Mouse (Mus musculus) adrenal gland, adult 2 months (tissue): ENCODE measurements around the gene H2al1b. TPM values are rescaled to one million over a fixed set of nuclear protein-coding genes. Genes with fewer than 3 reads are reported as not detected.
"Not testable (repeated sequence)": the region's sequence is repeated elsewhere in the genome, so short reads cannot be mapped to it uniquely, and the experiment has no call there.

Experiments used
- DNase-seq: peaks from one replicate; pipeline ENCODE4 v3.0.0; 2021
- long read RNA-seq: library from polyadenylated mRNA; stranded (forward); transcript quantifications from one replicate; pipeline ENCODE4 v2.0.0, GENCODE M21; 2021
- polyA plus RNA-seq: library from polyadenylated mRNA; depleted of rRNA; stranded (reverse); fragments of >200 nt; gene quantifications from 2 replicates; pipeline ENCODE4 v1.2.3, GENCODE M21; 2012; rRNA removed
- total RNA-seq, 2 experiments: library from RNA; stranded (reverse); gene quantifications; 2 replicates each; pipeline ENCODE4 v1.2.3; 2021

Gene H2al1b
- total RNA-seq (not detected), polyA plus RNA-seq (not detected in 2 replicates)
- long read RNA-seq, result 0 reads

GRCm38 (mm10) chrX:11302132-11302531, at the start of gene H2al1b:
Gene H2al1b (plus strand): TSS chrX:11302432.
- DNase-seq, result not testable (repeated sequence)

DNA sequence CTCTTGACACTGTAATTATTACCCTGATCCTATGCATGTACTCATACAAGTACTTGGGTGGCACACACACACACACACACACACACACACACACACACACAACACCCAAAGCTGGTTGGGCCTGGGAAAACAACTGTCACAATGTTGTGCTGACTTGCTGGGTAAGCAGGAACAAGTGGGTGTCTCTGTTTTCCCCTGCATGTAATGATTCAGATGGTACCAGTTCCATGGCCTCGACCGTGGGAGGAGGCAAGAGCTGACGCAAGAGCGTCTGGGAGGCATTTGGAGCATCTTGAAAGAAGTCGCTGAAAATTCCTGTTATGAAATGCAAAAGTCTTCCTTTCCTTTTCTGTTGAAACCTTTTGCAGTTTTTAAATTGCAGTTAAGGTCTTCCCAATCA, 48.2 kb upstream of the H2al1b start:
- DNase-seq, result no peak

DNA sequence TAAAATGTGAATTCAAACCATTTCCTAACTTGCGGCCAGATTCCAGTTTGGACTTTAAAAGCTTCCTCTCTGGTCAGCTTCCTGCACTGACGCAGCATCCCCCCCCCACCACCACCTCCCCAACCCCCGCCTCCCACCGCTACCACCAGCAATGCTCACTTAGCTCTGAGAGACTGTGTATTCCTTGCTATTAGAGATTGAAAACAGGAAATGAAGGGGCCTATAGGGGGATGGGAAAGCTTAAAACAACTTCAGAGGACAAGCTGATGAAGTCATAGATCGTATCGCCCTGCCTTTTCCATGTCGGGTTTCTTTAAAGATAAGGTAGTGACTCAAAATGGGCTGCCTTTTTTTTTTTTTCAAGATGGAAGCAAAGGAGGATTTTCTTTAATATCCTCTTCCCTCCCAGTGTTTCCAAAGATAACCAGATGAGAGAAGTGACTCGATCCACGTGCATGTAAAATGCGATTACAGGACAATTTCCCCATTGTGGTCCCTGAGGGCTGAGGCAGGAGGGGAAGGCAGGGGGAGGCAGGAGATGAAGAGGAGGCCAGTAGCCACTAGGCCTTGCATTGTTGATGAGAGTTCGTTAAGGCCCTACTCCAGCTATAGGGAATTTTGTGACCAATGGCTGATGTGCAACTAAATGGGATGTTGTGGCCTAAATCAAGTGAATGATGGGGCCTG, 47.6 kb upstream of the H2al1b start:
- DNase-seq, result no peak

DNA sequence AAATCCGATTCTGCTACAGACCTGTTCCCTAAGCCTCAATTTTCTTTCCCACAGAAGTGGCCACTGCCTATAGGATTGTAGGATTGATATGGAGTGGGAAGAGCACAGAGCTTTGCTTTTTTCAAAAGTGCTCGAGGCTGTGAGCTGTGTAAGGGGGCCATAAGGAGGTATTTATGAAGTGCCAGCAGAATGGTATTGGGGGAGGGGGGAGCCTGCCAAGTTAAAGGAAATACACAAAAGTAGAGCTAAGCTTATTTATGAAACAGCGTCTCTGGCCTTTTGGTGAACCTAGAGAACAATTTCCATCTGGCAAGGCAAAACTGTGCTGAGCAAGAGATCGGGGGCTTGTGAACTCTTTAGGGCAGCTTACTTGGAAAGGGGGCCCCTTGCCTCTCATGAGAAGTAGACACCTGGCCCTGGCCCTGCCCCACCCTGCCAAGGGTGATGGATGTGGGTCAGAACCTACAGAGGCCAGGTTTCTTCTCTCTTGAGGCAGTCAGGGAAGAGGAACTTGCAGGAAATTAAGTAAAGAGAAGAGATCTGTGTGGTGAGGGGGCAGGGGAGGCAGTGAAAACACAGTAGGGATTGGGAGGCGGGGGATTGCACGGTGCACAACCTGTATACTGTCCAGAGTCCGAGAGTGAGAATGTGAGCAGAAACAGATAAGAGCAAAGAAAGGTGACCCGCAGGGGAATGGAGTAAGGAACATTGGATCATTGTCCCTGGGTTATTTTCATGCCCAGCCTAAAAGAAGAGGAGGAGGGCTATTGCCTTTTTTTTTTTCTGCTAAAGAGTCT, 46.5 kb upstream of the H2al1b start:
- DNase-seq, result no peak

- no peak for DNase-seq
Observed at GRCm38 (mm10) chrX:11264918-11265317, 37.3 kb upstream of the H2al1b start.

DNA sequence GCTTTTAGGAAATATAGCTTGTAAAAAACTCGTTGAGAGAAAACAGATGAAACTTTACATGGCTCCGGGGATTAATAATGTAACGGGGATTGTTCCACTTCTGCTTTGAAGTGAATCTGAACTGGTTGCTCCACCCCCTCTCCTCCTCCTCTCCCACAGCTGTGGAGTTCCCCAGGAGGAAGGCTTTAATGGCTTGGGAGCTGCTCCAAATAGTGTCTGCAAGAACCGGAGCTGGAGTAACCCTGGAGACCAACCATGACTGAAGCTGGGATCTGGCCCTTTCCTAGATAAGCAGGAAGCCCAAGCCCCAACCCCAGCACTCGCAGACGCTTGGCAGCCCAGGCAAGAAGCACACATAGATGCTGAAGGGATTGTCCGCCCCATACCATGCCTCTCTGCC, 34.4 kb upstream of the H2al1b start:
- peak; percentile 6 for DNase-seq

- peak; percentile 10 for DNase-seq
Observed at GRCm38 (mm10) chrX:11269074-11269473, 33.2 kb upstream of the H2al1b start.

DNA sequence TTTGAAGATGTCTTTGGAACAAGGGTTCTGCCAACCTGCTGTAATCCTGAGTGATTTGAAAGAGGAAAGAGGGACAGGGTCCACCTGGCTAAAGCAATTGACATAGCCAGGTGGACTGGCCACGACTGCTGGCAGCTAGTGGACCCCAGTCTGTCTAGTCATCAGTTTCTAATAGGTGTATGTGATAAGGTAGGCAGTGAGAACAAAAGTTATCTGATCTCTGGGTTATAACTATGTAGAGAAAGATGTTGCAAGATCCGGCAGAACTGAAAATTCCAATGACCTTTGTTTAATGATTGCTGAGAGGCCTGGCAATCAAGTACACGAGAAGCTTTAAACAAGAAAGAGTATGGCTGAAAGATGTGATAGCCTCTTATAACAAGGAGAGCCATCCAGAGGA, 29.0 kb upstream of the H2al1b start:
- no peak for DNase-seq

DNA sequence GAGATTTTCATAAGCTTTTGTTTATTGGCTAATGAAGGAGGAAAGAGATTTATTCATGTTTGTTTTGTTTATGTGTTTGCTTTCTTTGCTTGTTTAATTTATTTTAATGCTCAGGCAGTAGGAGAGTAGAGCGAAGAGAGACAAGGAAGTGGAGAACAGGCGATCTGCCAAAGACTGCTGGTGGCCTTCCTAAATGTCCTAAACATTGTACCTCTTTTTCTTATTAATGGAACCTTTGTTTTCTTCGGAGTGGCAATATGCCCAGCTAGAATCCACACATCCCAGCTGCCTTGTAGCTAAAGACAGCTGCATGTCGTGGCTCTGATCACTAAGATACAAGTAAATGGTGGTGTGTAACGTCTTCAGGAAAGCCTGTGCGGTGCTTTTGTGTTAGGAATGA, 25.1 kb upstream of the H2al1b start:
- no peak for DNase-seq

DNA sequence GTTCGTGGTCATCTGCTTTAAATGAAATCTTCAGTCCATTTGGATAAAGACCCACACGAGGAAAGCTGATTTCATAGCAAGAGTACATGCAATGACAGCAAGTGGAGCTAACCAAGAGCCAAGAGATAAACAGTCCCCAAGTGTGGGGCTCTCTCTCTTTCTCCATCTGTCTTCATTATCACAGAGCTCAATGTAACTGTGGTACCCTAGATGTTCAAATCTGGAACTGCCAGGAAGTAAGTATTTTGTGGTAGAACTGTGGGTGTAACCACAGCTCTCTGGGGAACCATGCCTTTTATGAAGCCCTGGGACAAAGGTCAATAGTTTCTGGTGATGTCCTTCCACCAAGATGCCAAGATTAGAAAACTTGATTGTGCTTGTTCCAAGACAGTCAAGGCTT, 21.5 kb upstream of the H2al1b start:
- no peak for DNase-seq

DNA sequence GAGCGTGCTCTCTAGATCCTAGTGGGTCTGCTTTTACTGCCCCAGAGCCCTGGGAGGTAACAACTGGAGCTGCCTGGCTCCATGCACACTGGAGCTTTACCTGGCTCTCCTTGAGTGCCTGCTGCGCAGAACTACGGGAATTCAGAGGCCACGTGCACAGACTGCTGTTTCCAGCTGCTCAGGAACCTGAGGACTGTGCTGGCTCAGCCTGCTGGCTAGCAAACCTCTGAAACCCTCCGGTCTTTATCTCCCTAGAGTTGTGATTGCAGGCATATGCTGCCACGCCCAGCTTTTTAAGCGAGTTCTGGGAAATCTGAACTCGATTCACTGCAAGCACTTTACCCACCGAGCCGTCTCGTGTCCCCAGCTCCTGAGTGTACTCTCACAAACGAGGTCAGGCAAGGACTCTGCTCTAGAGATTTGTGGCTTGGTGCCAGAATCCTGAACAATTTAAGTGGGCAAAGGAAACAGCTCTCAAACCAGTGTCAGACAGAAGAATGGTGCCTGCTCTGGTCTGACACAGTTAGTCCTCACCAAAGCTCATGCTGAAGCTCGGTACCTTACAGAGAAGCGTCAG, 13.8 kb upstream of the H2al1b start:
- peak; percentile 9 for DNase-seq

DNA sequence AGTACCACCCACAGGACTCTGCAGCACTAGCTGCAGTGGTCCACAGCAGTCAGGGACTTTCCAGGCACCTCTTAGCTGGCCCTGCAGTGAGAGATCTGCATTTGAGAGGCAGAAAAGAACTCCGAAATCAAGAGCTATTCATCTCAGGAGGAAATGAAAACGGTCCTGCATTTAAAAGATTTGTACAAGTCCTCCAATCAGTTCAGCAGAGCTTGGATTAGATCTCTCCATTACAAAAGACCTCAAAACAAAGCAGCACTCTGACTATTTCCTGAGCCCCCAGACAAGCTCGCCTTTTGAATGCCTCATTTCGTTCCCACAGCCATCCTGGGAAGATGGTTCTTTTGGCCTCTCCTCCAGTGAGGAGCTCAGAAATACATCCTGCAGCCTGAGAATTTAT, 13.0 kb upstream of the H2al1b start:
- no peak for DNase-seq

DNA sequence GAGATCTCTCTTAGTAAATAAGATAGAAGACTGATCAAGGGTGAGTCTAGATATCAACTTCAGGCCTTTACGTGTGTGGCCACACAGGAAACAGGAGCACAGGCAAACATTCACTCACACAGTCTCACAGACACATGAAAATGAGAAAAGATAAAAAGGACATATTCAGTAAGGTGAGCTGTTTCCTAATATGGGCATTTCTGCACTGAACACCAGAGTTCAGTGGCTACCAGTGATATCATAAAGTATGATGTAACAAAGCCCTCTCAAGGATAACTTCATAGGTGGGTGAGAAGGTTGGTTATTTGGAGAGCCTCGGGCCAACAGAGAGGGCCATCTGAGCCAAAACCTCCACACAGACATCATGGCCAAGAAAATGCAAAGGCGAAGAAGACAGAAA, 3.3 kb upstream of the H2al1b start, which contains the start of gene H2al1a:
H2al1a (plus strand) TSS at position 301 of the 400 bp plus-strand sequence.
- DNase-seq, result not testable (repeated sequence)

DNA sequence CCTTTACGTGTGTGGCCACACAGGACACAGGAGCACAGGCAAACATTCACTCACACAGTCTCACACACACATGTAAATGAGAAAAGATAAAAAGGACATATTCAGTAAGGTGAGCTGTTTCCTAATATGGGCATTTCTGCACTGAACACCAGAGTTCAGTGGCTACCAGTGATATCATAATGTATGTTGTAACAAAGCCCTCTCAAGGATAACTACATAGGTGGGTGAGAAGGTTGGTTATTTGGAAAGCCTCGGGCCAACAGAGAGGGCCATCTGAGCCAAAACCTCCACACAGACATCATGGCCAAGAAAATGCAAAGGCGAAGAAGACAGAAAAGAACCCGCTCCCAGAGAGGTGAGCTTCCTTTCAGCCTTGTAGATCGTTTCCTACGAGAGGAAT, 3.1 kb downstream of the H2al1b start, which contains the start of gene H2al1c:
H2al1c (plus strand) TSS at position 301 of the 400 bp plus-strand sequence.
- DNase-seq, result not testable (repeated sequence)

GRCm38 (mm10) chrX:11308524-11308923, 6.3 kb downstream of the H2al1b start, which contains the start of gene H2al1d:
Gene H2al1d (plus strand): TSS chrX:11308824.
- DNase-seq, result not testable (repeated sequence)

- DNase-seq, result not testable (repeated sequence)
Observed at GRCm38 (mm10) chrX:11311634-11312033, 9.4 kb downstream of the H2al1b start, which contains the start of gene H2al1e. Gene H2al1e (plus strand): TSS chrX:11311934.

GRCm38 (mm10) chrX:11314858-11315257, 12.6 kb downstream of the H2al1b start, which contains the start of gene H2al1f:
Gene H2al1f (plus strand): TSS chrX:11315158.
- DNase-seq, result not testable (repeated sequence)

DNA sequence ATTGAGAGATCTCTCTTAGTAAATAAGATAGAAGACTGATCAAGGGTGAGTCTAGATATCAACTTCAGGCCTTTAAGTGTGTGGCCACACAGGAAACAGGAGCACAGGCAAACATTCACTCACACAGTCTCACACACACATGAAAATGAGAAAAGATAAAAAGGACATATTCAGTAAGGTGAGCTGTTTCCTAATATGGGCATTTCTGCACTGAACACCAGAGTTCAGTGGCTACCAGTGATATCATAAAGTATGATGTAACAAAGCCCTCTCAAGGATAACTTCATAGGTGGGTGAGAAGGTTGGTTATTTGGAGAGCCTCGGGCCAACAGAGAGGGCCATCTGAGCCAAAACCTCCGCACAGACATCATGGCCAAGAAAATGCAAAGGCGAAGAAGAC, 15.7 kb downstream of the H2al1b start, which contains the start of gene H2al1g:
H2al1g (plus strand) TSS at position 301 of the 400 bp plus-strand sequence.
- DNase-seq, result not testable (repeated sequence)

- DNase-seq, result not testable (repeated sequence)
Observed at GRCm38 (mm10) chrX:11321192-11321591, 19.0 kb downstream of the H2al1b start, which contains the start of gene H2al1h. Gene H2al1h (plus strand): TSS chrX:11321492.

DNA sequence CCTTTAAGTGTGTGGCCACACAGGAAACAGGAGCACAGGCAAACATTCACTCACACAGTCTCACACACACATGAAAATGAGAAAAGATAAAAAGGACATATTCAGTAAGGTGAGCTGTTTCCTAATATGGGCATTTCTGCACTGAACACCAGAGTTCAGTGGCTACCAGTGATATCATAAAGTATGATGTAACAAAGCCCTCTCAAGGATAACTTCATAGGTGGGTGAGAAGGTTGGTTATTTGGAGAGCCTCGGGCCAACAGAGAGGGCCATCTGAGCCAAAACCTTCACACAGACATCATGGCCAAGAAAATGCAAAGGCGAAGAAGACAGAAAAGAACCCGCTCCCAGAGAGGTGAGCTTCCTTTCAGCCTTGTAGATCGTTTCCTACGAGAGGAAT, 22.1 kb downstream of the H2al1b start, which contains the start of gene H2al1i:
H2al1i (plus strand) TSS at position 301 of the 400 bp plus-strand sequence.
- DNase-seq, result not testable (repeated sequence)

DNA sequence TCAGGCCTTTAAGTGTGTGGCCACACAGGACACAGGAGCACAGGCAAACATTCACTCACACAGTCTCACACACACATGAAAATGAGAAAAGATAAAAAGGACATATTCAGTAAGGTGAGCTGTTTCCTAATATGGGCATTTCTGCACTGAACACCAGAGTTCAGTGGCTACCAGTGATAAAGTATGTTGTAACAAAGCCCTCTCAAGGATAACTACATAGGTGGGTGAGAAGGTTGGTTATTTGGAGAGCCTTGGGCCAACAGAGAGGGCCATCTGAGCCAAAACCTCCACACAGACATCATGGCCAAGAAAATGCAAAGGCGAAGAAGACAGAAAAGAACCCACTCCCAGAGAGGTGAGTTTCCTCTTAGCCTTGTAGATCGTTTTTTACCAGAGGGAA, 25.3 kb downstream of the H2al1b start, which contains the start of gene H2al1j:
H2al1j (plus strand) TSS at position 301 of the 400 bp plus-strand sequence.
- not testable (repeated sequence) for DNase-seq

DNA sequence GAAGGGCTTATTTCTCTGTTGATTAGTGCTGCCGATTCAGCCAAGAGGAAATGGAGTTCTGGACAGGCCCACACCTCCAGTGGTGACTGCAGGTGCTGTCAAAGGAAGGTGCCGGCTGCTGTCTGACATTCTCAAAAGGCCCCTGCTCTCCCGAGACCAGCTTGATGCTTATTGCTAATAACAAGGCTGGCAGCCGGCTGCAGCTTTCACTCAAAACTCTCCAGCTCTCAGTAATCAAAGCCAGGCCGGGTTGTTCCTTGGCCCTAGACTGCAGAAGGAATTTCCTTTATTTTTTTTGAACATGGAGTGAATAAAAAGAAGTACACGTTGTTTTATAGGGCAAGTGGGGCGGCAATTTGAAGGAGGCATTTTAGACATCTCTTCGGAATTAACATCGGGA, 43.5 kb downstream of the H2al1b start:
- DNase-seq, result no peak
